Mouse (Mus musculus) frontal cortex, adult (tissue): ENCODE measurements around the gene Adgrg3.

Source experiments
- ATAC-seq: cut with Nextera tagmentation; 2 replicates; pipeline ENCODE4 v1.9.2; 2017; ENCODE audit warnings: mild to moderate bottlenecking, moderate library complexity, mixed read lengths; ENCODE audit not compliant: low TSS enrichment

The Adgrg3 gene

GRCm38 (mm10) chr8:95081650-95082049, 64.2 kb downstream of the Adgrg3 start:
- ATAC-seq: no peak

GRCm38 (mm10) chr8:95084261-95084660, 66.8 kb downstream of the Adgrg3 start:
- no peak for ATAC-seq

GRCm38 (mm10) chr8:95084744-95085431, 67.4 kb downstream of the Adgrg3 start:
- no peak for ATAC-seq

- ATAC-seq: no peak
Measured at GRCm38 (mm10) chr8:95085432-95086141, 68.1 kb downstream of the Adgrg3 start.

- no peak for ATAC-seq
Measured at GRCm38 (mm10) chr8:95093574-95093973, 76.1 kb downstream of the Adgrg3 start.
